Mouse (Mus musculus): ENCODE data around the gene Dph2.
A peak's percentile ranks its signal among the peaks of the same experiment; 100 is the strongest.

Dph2 gene

GRCm38 (mm10) chr4:117878301-117878700 is 13.5 kb downstream of the Dph2 start:
- DNase-seq (ENCODE audit: low read depth in 2 of 2, low spot score in 2 of 2) = peak in 1 of 2 experiments; percentile 34

GRCm38 (mm10) chr4:117873615-117874014 is 18.2 kb downstream of the Dph2 start:
- no peak for DNase-seq (ENCODE audit: low read depth in 2 of 2, low spot score in 2 of 2)

- DNase-seq (ENCODE audit: low read depth in 2 of 2, low spot score in 2 of 2) = no peak
Measured at GRCm38 (mm10) chr4:117872471-117872886, 19.4 kb downstream of the Dph2 start, which contains the start of gene Ccdc24. TSS of gene Ccdc24 (minus strand) at chr4:117872557.

GRCm38 (mm10) chr4:117871787-117872186 is 20.0 kb downstream of the Dph2 start:
- DNase-seq (ENCODE audit: low read depth in 2 of 2, low spot score in 2 of 2) = no peak

- DNase-seq (ENCODE audit: low read depth in 2 of 2, low spot score in 2 of 2) = no peak
Measured at GRCm38 (mm10) chr4:117870437-117870836, 21.4 kb downstream of the Dph2 start.

DNA sequence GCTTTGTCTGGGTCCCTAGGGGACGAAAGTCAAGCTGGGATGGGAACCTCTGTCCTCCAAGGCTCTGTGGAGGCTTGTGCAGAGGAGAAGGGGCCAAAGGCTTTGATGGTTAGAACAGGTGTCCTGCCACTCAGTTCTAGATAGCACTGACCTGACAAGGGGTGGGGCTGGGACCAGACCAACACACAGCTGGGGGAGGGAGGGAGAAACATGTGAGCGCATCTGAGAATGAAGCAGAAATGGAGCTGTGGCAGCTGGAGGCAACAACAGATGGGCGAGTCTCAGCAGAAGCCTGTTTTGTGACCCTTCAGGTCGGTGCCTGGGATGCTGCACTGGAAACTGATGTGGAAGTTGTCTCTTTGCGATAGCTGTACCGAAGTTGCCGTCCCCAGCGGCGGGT is 22.5 kb downstream of the Dph2 start:
- DNase-seq (ENCODE audit: low read depth in 2 of 2, low spot score in 2 of 2) = no peak

DNA sequence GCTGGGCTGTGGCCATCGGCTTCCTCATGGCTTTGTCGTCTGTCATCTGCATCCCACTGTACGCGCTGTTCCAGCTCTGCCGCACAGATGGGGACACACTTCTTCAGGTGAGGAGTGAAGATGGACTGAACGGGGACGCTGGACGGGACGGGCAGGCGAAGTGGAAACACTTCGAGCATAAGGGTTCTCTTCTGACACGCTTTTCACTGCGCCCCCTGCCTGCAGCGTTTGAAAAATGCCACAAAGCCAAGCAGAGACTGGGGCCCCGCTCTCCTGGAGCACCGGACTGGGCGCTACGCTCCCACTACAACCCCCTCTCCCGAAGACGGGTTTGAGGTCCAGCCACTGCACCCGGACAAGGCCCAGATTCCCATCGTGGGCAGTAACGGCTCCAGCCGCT is 24.0 kb downstream of the Dph2 start:
- peak in 1 of 2 experiments; percentile 46 for DNase-seq (ENCODE audit: low read depth in 2 of 2, low spot score in 2 of 2)

DNA sequence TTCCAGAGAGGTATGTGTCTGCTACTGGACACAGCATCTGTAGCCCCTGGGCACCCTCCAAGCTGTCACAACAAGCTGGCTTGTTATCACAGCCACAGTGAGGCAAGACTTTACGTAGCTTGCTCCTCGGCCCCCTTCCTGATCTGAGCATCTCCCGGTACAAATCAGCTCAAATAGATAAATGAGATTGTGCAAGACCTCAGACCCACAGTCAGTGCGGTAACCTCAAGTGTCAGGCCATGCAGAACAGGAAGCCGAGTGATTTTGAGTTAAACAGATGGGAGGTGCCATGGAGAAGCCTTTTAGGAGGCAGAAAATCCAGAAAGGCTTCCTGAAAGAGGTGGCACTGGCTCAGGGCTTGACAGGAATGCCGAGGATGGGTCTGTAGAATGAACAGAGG is 24.8 kb downstream of the Dph2 start:
- no peak for DNase-seq (ENCODE audit: low read depth in 2 of 2, low spot score in 2 of 2)

DNA sequence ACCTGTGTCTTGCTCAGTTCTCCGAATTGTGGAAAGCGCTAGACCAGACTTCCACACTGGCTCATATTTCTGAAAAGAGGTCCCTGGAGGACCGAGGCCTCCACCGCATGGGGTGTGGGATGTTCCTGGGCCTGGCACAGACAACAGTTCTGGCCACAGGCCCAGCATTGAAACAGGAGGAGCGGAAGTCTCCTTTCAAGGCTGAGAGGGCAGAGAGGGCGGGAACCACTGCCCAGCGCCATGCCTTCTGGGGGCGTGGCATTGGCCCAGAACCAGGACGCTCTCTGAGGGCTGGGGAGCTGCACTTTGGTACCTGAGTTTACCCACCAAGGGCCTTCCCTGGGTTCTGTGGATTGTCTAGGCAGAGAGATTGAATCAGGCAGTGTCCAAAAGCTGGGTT is 25.7 kb downstream of the Dph2 start:
- no peak for DNase-seq (ENCODE audit: low read depth in 2 of 2, low spot score in 2 of 2)

GRCm38 (mm10) chr4:117862823-117863222 is 29.0 kb downstream of the Dph2 start:
- DNase-seq (ENCODE audit: low read depth in 2 of 2, low spot score in 2 of 2) = no peak

DNA sequence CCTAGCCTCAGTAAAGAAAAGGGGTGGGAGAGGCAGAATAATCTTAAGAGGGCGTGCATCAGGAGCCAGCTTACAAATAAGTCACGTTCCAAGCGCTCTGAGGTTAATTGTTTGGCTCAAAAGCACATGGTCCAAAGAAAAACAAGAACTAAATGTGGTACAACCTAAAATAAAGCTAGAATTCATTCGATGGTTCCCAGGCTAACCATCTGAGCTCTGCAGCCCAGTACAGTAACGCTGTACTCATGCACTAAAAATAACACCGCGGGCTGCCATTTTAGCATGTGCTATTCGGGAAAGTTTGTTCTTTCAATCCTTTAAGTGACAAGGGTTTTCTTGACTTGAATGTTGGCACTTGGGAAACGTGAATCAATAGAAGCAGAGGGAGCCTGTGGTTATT is 31.3 kb downstream of the Dph2 start:
- DNase-seq (ENCODE audit: low read depth in 2 of 2, low spot score in 2 of 2) = no peak

- no peak for DNase-seq (ENCODE audit: low read depth in 2 of 2, low spot score in 2 of 2)
Measured at GRCm38 (mm10) chr4:117858794-117859193, 33.0 kb downstream of the Dph2 start.

DNA sequence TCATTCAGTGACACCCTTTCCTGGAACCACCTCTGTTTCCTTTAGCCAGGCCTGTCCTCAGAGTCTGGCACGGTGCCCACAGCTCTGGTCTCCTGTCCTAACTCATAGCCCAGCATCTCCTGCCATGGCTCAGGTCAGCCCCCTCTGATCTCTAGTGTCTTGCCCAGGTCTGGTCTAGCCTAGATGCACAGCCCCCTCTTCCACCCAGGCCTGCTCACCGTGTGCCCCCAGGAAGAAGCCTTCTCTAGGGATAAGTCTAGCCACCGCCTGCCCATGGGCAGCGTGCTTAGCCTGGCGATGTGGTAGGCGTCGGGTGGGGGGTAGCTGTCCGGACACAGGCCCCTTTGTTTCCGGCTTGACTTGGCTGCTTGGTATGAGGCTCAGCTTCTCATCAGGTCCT is 36.7 kb downstream of the Dph2 start:
- no peak for DNase-seq (ENCODE audit: low read depth in 2 of 2, low spot score in 2 of 2)

DNA sequence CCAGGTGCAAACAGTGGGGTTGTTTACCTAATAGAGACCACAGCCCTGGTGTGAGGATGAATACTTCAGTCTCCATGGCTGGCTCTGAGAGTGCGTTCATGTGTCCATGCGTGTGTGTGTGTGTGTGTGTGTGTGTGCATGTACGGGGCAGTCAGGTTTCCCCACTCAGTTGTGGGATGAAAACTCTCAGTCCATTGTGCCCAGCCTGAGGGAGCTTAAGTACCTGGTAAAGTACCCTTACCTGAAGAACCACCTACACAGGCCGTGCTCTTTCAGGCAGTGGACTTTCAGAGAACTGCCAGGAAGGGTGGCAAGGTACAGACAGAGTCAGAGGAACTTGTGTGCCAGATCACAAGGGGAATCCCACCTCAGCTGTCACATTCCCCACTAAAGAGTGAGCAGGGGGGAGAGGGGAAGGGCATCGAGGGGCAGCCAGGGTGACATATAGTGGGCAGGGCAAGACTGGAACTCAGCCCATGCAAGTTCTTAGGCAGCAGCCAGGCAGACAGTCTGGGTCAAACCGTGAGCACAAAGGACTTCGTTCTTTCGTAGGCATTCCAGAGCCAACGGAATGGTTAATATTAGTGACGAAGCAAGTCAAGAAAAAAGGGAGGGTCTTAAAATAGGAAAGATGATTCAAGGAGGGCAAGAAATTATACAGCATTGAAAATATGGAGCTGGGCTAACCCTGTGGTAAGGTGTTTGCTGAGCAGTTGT is 39.5 kb downstream of the Dph2 start:
- no peak for DNase-seq (ENCODE audit: low read depth in 2 of 2, low spot score in 2 of 2)

DNA sequence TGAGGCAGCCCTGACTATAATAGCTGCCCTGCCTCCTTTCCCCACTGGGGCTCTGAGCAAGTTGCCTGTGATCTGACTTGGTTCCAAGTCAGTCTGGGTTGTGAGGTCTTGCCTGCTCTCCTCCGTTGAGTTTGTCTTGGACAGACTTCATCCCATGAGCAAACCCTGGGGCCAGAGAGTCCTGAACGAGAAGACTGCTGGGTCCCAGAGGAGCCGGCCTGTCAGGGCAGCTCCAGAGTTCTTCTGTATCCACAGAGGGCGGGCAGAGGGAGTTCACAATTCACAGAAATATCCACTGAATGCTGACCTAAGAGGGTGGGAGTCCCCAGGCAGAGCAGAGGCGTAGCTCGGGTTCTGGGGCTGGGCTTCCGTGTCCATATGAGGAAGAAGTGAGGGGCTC is 41.0 kb downstream of the Dph2 start:
- DNase-seq (ENCODE audit: low read depth in 2 of 2, low spot score in 2 of 2) = no peak

DNA sequence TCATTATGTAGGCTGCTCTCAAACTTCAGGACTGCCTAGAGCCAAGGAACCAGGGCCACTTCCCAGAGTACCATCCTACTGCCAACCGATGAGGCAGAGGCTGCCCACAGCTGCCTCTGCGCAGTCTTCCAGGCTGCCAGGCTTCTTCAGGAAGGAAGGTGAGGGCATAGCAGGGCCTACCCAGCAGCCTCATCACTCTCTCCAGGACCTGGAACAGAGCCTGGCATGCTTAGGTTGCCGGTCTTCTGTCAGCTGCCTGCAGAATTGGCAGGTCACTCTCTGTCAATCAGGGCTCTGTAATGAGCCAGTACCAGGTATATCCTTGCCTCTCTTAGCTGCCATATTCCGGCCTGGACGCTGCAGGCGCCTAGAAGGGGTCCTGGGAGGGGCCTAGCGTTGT is 41.7 kb downstream of the Dph2 start:
- no peak for DNase-seq (ENCODE audit: low read depth in 2 of 2, low spot score in 2 of 2)

DNA sequence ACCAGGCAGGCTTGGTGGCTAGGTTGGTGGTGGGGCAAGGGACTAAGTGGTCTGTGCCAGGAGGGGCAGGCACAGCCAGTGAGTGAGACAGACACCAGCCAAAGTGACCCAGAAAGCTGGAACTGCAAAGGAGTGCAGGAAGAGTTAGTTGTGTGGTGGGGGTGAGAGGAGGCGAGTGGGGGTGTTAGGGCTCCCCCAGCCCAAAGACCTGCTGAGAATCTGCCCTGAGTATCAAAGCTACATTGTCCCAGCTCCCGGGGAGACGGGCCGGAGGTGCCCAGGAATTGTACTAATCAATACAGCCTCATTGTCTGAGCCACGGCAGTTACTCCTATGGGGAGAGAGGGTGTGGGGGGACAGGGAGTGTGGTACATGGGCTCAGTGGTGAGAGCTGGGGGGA is 42.3 kb downstream of the Dph2 start:
- no peak for DNase-seq (ENCODE audit: low read depth in 2 of 2, low spot score in 2 of 2)

- DNase-seq (ENCODE audit: low read depth in 2 of 2, low spot score in 2 of 2) = no peak
Measured at GRCm38 (mm10) chr4:117849063-117849462, 42.8 kb downstream of the Dph2 start.

GRCm38 (mm10) chr4:117847011-117847410 is 44.8 kb downstream of the Dph2 start:
- no peak for DNase-seq (ENCODE audit: low read depth in 2 of 2, low spot score in 2 of 2)

- DNase-seq (ENCODE audit: low read depth in 2 of 2, low spot score in 2 of 2) = no peak
Measured at GRCm38 (mm10) chr4:117846261-117846660, 45.6 kb downstream of the Dph2 start.

DNA sequence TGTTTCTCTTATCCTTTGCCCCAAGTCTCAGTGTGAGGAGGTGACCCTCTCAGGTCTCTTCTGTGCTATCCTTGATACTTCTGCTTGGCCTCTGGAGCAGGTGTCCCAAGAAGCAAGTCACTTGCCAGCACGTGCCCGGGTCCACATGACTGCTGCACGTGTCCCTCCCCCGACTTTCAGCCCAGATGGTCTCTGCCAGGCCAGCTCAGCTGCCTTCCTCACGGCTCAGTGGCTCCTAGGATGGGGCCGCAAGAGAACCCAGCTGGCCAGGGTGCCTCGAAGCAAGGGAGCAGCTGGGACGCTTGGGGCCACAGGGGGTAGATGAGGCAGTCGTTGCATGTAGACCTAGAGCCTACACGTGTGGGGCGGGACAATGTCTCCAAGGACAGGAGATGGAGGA is 46.5 kb downstream of the Dph2 start:
- no peak for DNase-seq (ENCODE audit: low read depth in 2 of 2, low spot score in 2 of 2)

DNA sequence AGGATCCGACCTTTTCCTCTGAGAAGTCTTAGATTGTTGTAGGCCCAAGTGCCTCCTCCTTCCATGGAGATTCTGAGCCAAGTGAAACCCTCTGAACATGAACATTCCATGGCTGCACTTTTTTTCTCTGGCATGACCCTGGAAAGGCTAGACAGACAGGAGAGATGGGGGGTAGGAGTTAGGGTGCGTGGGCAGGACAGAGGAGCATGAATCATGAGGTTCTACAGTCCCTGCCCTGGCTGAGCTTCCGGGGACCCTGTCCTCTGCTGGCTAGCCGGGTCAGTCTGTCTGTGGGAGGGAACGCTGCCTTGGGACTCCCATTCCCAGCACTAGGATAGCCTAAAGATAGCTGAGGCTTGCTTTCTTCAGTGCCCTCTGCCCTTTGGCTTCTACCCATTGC is 47.4 kb downstream of the Dph2 start:
- DNase-seq (ENCODE audit: low read depth in 2 of 2, low spot score in 2 of 2) = no peak

GRCm38 (mm10) chr4:117843101-117843500 is 48.7 kb downstream of the Dph2 start:
- DNase-seq (ENCODE audit: low read depth in 2 of 2, low spot score in 2 of 2) = no peak

Data from CD8-positive naive resting alpha-beta T cell, adult 2 months (primary cell).